Mouse (Mus musculus): ENCODE measurements at regions not wholly inside any gene's neighbourhood (a gene's known extent, or its start where the extent isn't known, plus 50 kb on each side); places are given as distances from the start of the nearest gene placed in this dataset.

- WGBS, result 66% methylated on average over 9 of the region's 9 CpGs
- Histone ChIP-seq H3K36me3 (no peaks in the 10 kb centered on the region), H3K27me3 (ENCODE audit: insufficient read depth, poor library complexity, severe bottlenecking) (no peaks in the 10 kb centered on the region), H3K9me3 (no peaks in the 10 kb centered on the region), H3K4me3 (no peak overlapping the region), H3K4me1 (no peaks in the 10 kb centered on the region), H3K27ac (no peak overlapping the region)
- no peak for DNase-seq (ENCODE audit: low spot score)
Observed at GRCm38 (mm10) chr17:62299875-62300274, 581.2 kb downstream of the Efna5 start.

GRCm38 (mm10) chr17:62297393-62298060 lies 583.6 kb downstream of the Efna5 start:
- no peak overlapping the region for H3K4me3 ChIP-seq
- no peak for DNase-seq (ENCODE audit: low spot score)
- H3K36me3 ChIP-seq, result no peaks in the 10 kb centered on the region
- WGBS, result 74% methylated on average over 7 of the region's 7 CpGs
- no peaks in the 10 kb centered on the region for H3K4me1 ChIP-seq
- H3K9me3 ChIP-seq, result no peaks in the 10 kb centered on the region
- H3K27me3 ChIP-seq (ENCODE audit: insufficient read depth, poor library complexity, severe bottlenecking), result no peaks in the 10 kb centered on the region
- no peak overlapping the region for H3K27ac ChIP-seq

- DNase-seq (ENCODE audit: low spot score), result no peak
- Histone ChIP-seq H3K27me3 (ENCODE audit: insufficient read depth, poor library complexity, severe bottlenecking) (no peaks in the 10 kb centered on the region), H3K36me3 (no peaks in the 10 kb centered on the region), H3K4me1 (no peaks in the 10 kb centered on the region), H3K27ac (no peak overlapping the region), H3K9me3 (no peaks in the 10 kb centered on the region), H3K4me3 (no peak overlapping the region)
Observed at GRCm38 (mm10) chr17:62295412-62295811, 585.7 kb downstream of the Efna5 start.

- no peaks in the 10 kb centered on the region for H3K4me1 ChIP-seq
- H3K4me3 ChIP-seq, result no peak overlapping the region
- H3K36me3 ChIP-seq, result no peaks in the 10 kb centered on the region
- H3K27me3 ChIP-seq (ENCODE audit: insufficient read depth, poor library complexity, severe bottlenecking), result no peaks in the 10 kb centered on the region
- DNase-seq (ENCODE audit: low spot score), result no peak
- no peaks in the 10 kb centered on the region for H3K9me3 ChIP-seq
- no peak overlapping the region for H3K27ac ChIP-seq
- 79% methylated on average over 5 of the region's 5 CpGs for WGBS
Observed at GRCm38 (mm10) chr17:62292703-62293102, 588.4 kb downstream of the Efna5 start.

GRCm38 (mm10) chr17:62287666-62288065 lies 593.5 kb downstream of the Efna5 start:
- H3K4me1 ChIP-seq, result no peaks in the 10 kb centered on the region
- DNase-seq (ENCODE audit: low spot score), result no peak

GRCm38 (mm10) chr17:62287127-62287526 lies 594.0 kb downstream of the Efna5 start:
- no peaks in the 10 kb centered on the region for H3K4me1 ChIP-seq
- H3K27ac ChIP-seq, result no peak overlapping the region
- H3K9me3 ChIP-seq, result no peaks in the 10 kb centered on the region
- WGBS, result 87% methylated on average over 4 of the region's 4 CpGs
- no peaks in the 10 kb centered on the region for H3K27me3 ChIP-seq (ENCODE audit: insufficient read depth, poor library complexity, severe bottlenecking)
- H3K36me3 ChIP-seq, result no peaks in the 10 kb centered on the region
- no peak overlapping the region for H3K4me3 ChIP-seq
- DNase-seq (ENCODE audit: low spot score), result no peak

More at GRCm38 (mm10) chr17:62287666-62288065, 593.5 kb downstream of the Efna5 start:
- no peaks in the 10 kb centered on the region for H3K27me3 ChIP-seq (ENCODE audit: insufficient read depth, poor library complexity, severe bottlenecking)
- H3K4me3 ChIP-seq, result no peak overlapping the region
- H3K27ac ChIP-seq, result no peak overlapping the region
- no peaks in the 10 kb centered on the region for H3K9me3 ChIP-seq
- H3K36me3 ChIP-seq, result no peaks in the 10 kb centered on the region

- no peaks in the 10 kb centered on the region for H3K27me3 ChIP-seq (ENCODE audit: insufficient read depth, poor library complexity, severe bottlenecking)
- H3K4me3 ChIP-seq, result no peak overlapping the region
- no peak for DNase-seq (ENCODE audit: low spot score)
- 61% methylated on average over 12 of the region's 12 CpGs for WGBS
- H3K9me3 ChIP-seq, result no peaks in the 10 kb centered on the region
- H3K27ac ChIP-seq, result no peak overlapping the region
- H3K36me3 ChIP-seq, result no peaks in the 10 kb centered on the region
- no peaks in the 10 kb centered on the region for H3K4me1 ChIP-seq
Observed at GRCm38 (mm10) chr17:62286086-62287080, 594.7 kb downstream of the Efna5 start.

- DNase-seq (ENCODE audit: low spot score), result no peak
- H3K4me3 ChIP-seq, result no peak overlapping the region
- no peak overlapping the region for H3K27ac ChIP-seq
- H3K27me3 ChIP-seq (ENCODE audit: insufficient read depth, poor library complexity, severe bottlenecking), result no peaks in the 10 kb centered on the region
- H3K9me3 ChIP-seq, result no peaks in the 10 kb centered on the region
- H3K4me1 ChIP-seq, result no peaks in the 10 kb centered on the region
- no peaks in the 10 kb centered on the region for H3K36me3 ChIP-seq
- WGBS, result 50% methylated on average over 3 of the region's 3 CpGs
Observed at GRCm38 (mm10) chr17:62280201-62280600, 600.9 kb downstream of the Efna5 start.

GRCm38 (mm10) chr17:62271399-62271798 lies 609.7 kb downstream of the Efna5 start:
- Histone ChIP-seq H3K4me3 (no peak overlapping the region), H3K4me1 (no peaks in the 10 kb centered on the region), H3K27ac (no peak overlapping the region), H3K36me3 (no peaks in the 10 kb centered on the region), H3K9me3 (no peaks in the 10 kb centered on the region), H3K27me3 (ENCODE audit: insufficient read depth, poor library complexity, severe bottlenecking) (no peaks in the 10 kb centered on the region)
- 81% methylated on average over 7 of the region's 7 CpGs for WGBS
- DNase-seq (ENCODE audit: low spot score), result no peak

- Histone ChIP-seq H3K4me3 (no peak overlapping the region), H3K4me1 (no peaks in the 10 kb centered on the region), H3K36me3 (no peaks in the 10 kb centered on the region), H3K9me3 (no peaks in the 10 kb centered on the region), H3K27me3 (ENCODE audit: insufficient read depth, poor library complexity, severe bottlenecking) (no peaks in the 10 kb centered on the region), H3K27ac (no peak overlapping the region)
- no peak for DNase-seq (ENCODE audit: low spot score)
- 83% methylated on average over 4 of the region's 4 CpGs for WGBS
Observed at GRCm38 (mm10) chr17:62269279-62269678, 611.8 kb downstream of the Efna5 start.

- Histone ChIP-seq H3K9me3 (no peaks in the 10 kb centered on the region), H3K4me3 (no peak overlapping the region), H3K36me3 (no peaks in the 10 kb centered on the region), H3K4me1 (peaks cover 4% of the 10 kb centered on the region; the same call in 1 of the 2 replicates), H3K27me3 (ENCODE audit: insufficient read depth, poor library complexity, severe bottlenecking) (no peaks in the 10 kb centered on the region), H3K27ac (peak overlapping the region; percentile 16; the same call in 1 of the 2 replicates)
- WGBS, result 30% methylated on average over 3 of the region's 3 CpGs
- no peak for DNase-seq (ENCODE audit: low spot score)
Observed at GRCm38 (mm10) chr17:62253448-62253847, 627.7 kb downstream of the Efna5 start.

- 36% methylated on average over 3 of the region's 3 CpGs for WGBS
- H3K27me3 ChIP-seq (ENCODE audit: insufficient read depth, poor library complexity, severe bottlenecking), result no peaks in the 10 kb centered on the region
- DNase-seq (ENCODE audit: low spot score), result no peak
Observed at GRCm38 (mm10) chr17:62248011-62248410, 633.1 kb downstream of the Efna5 start.

GRCm38 (mm10) chr17:62246650-62247049 lies 634.5 kb downstream of the Efna5 start:
- no peaks in the 10 kb centered on the region for H3K9me3 ChIP-seq
- no peaks in the 10 kb centered on the region for H3K36me3 ChIP-seq
- no peak for DNase-seq (ENCODE audit: low spot score)
- H3K27me3 ChIP-seq (ENCODE audit: insufficient read depth, poor library complexity, severe bottlenecking), result no peaks in the 10 kb centered on the region
- no peak overlapping the region for H3K4me3 ChIP-seq
- 60% methylated on average over 4 of the region's 4 CpGs for WGBS
- no peaks in the 10 kb centered on the region for H3K4me1 ChIP-seq
- no peak overlapping the region for H3K27ac ChIP-seq

More at GRCm38 (mm10) chr17:62248011-62248410, 633.1 kb downstream of the Efna5 start:
- Histone ChIP-seq H3K27ac (no peak overlapping the region), H3K4me1 (peaks cover under 1% of the 10 kb centered on the region; the same call in 1 of the 2 replicates), H3K4me3 (no peak overlapping the region), H3K9me3 (no peaks in the 10 kb centered on the region), H3K36me3 (no peaks in the 10 kb centered on the region)
